Mouse (Mus musculus) frontal cortex, adult (tissue): ENCODE measurements around the gene Ryr3.

Experiments used
- ATAC-seq: cut with Nextera tagmentation; 2 replicates; pipeline ENCODE4 v1.9.2; 2017; ENCODE audit warnings: mild to moderate bottlenecking, moderate library complexity, mixed read lengths; ENCODE audit not compliant: low TSS enrichment

Ryr3 gene

GRCm38 (mm10) chr2:112656131-112656530 is 560.8 kb downstream of the Ryr3 start:
- ATAC-seq = no peak

GRCm38 (mm10) chr2:112653836-112654235 is 563.1 kb downstream of the Ryr3 start:
- ATAC-seq = no peak

GRCm38 (mm10) chr2:112637206-112637605 is 579.7 kb downstream of the Ryr3 start:
- peak; percentile 21; the same call in 1 of the 2 replicates for ATAC-seq

GRCm38 (mm10) chr2:112632536-112632935 is 584.4 kb downstream of the Ryr3 start:
- peak; percentile 92 for ATAC-seq

GRCm38 (mm10) chr2:112630669-112631068 is 586.2 kb downstream of the Ryr3 start:
- ATAC-seq = no peak

GRCm38 (mm10) chr2:112625156-112625555 is 591.7 kb downstream of the Ryr3 start:
- no peak for ATAC-seq

GRCm38 (mm10) chr2:112617206-112617605 is 599.7 kb downstream of the Ryr3 start:
- ATAC-seq = no peak

GRCm38 (mm10) chr2:112614375-112614774 is 602.5 kb downstream of the Ryr3 start:
- peak; percentile 23; the same call in 1 of the 2 replicates for ATAC-seq

- ATAC-seq = no peak
These were observed 604.3 kb downstream of the Ryr3 start for GRCm38 (mm10) chr2:112612628-112613027.

- ATAC-seq = no peak
These were observed 610.4 kb downstream of the Ryr3 start for GRCm38 (mm10) chr2:112606536-112606935.

GRCm38 (mm10) chr2:112602487-112602886 is 614.4 kb downstream of the Ryr3 start:
- ATAC-seq = peak; percentile 73

- ATAC-seq = 0 out of 2 replicates have a peak, but pooled peaks have one; percentile 39
These were observed 616.7 kb downstream of the Ryr3 start for GRCm38 (mm10) chr2:112600222-112600621.

GRCm38 (mm10) chr2:112597064-112597463 is 619.8 kb downstream of the Ryr3 start:
- ATAC-seq = no peak

- no peak for ATAC-seq
These were observed 620.5 kb downstream of the Ryr3 start for GRCm38 (mm10) chr2:112596415-112596814.

- no peak for ATAC-seq
These were observed 621.1 kb downstream of the Ryr3 start for GRCm38 (mm10) chr2:112595807-112596206.

- no peak for ATAC-seq
These were observed 623.1 kb downstream of the Ryr3 start for GRCm38 (mm10) chr2:112593781-112594180.

GRCm38 (mm10) chr2:112593322-112593721 is 623.6 kb downstream of the Ryr3 start:
- no peak for ATAC-seq

- peak; percentile 86 for ATAC-seq
These were observed 625.4 kb downstream of the Ryr3 start for GRCm38 (mm10) chr2:112591451-112591871.

- peak; percentile 84 for ATAC-seq
These were observed 625.9 kb downstream of the Ryr3 start for GRCm38 (mm10) chr2:112590985-112591384.
